Mouse (Mus musculus): ENCODE measurements at regions not wholly inside any gene's neighbourhood (a gene's known extent, or its start where the extent isn't known, plus 50 kb on each side); places are given as distances from the start of the nearest gene placed in this dataset.

DNA sequence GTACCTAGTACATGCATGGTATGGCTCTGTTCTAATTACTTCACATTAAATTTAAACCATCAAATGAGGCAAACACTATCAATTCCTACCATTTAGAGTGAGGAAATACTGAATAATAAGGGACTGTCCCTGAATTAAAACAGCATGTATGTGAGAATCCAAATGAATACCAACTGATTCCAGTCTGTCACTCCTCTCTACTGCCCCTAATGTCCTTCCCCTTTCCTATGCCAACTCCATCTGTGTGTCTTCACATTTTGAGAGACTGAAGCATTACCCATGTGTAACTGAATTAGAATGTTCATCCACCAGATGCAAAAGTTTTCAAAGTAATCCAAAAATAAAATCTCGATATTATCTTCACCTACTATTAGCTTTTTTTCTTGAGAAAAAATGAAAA lies 358.0 kb upstream of the Zfp960 start:
- TF ChIP-seq ZNF384 (IDR thresholded peaks at IDR 0.05; ENCODE audit: low read depth, low read length) = no peak
- TF ChIP-seq MAFK (IDR thresholded peaks at IDR 0.05; ENCODE audit: insufficient read depth, low read depth, low read length) = no peak

All from ES-E14 (cell line).